Mouse (Mus musculus) CH12.LX (cell line): Measurements from ENCODE around the gene Pnp2.

ENCODE experiments used
- BHLHE40 ChIP-seq: IDR thresholded peaks from 2 replicates; pipeline ENCODE4 v1.6.1; 2011; ENCODE audit warnings: mild to moderate bottlenecking, low read depth, low read length, improper control_type of control experiment
- CHD2 ChIP-seq: IDR thresholded peaks from 2 replicates; pipeline ENCODE4 v1.6.1; 2011; ENCODE audit warnings: low read length, improper control_type of control experiment
- CTCF ChIP-seq, 2 experiments: IDR thresholded peaks in 1 of 2; conservative IDR thresholded peaks in 1 of 2; 2 replicates each; pipeline ENCODE4 v1.5.1; 2011 to 2012; ENCODE audit warnings: low read depth in 2 of 2, low read length in 2 of 2, improper control_type of control experiment in 1 of 2, inconsistent platforms in 1 of 2, mild to moderate bottlenecking in 1 of 2, moderate library complexity in 1 of 2
- E2F4 ChIP-seq: IDR thresholded peaks from 2 replicates; pipeline ENCODE4 v1.6.1; 2011; ENCODE audit warnings: low read depth, low read length, improper control_type of control experiment; ENCODE audit not compliant: insufficient replicate concordance
- JUND ChIP-seq: conservative IDR thresholded peaks from 2 replicates; pipeline ENCODE4 v1.6.1; 2011; ENCODE audit warnings: low read depth, low read length, improper control_type of control experiment
- KAT2A ChIP-seq: IDR thresholded peaks from 2 replicates; pipeline ENCODE4 v1.6.1; 2012; ENCODE audit warnings: low read length, improper control_type of control experiment, inconsistent platforms; ENCODE audit not compliant: insufficient replicate concordance
- NELFE ChIP-seq: IDR thresholded peaks from 2 replicates; pipeline ENCODE4 v1.6.1; 2011; ENCODE audit warnings: low read depth, low read length, improper control_type of control experiment
- POLR2A ChIP-seq: IDR thresholded peaks from 2 replicates; pipeline ENCODE4 v1.6.1; 2011; ENCODE audit warnings: low read depth, mild to moderate bottlenecking, improper control_type of control experiment, low read length
- POLR2AphosphoS2 ChIP-seq: IDR thresholded peaks from 2 replicates; pipeline ENCODE4 v1.6.1; 2011; ENCODE audit warnings: low read depth, low read length, improper control_type of control experiment
- USF2 ChIP-seq: conservative IDR thresholded peaks from 2 replicates; pipeline ENCODE4 v1.6.1; 2011; ENCODE audit warnings: low read depth, low read length, improper control_type of control experiment
- ZC3H11A ChIP-seq: IDR thresholded peaks from 2 replicates; pipeline ENCODE4 v1.6.1; 2012; ENCODE audit warnings: low read depth, mild to moderate bottlenecking, inconsistent platforms, low read length, improper control_type of control experiment
- ZNF384 ChIP-seq: IDR thresholded peaks from 2 replicates; pipeline ENCODE4 v1.6.1; 2012; ENCODE audit warnings: low read depth, low read length, improper control_type of control experiment, inconsistent platforms

- TF ChIP-seq KAT2A: no peak
- TF ChIP-seq ZC3H11A: no peak
- no peak for TF ChIP-seq JUND
- TF ChIP-seq CTCF (conservative IDR thresholded peaks at IDR 0.05 in 1 of 2, IDR thresholded peaks at IDR 0.05 in 1 of 2; ENCODE audit: low read depth in 2 of 2, low read length in 2 of 2): no peak
- TF ChIP-seq USF2: no peak
- TF ChIP-seq E2F4: no peak
- no peak for TF ChIP-seq POLR2A
- TF ChIP-seq NELFE: no peak
- TF ChIP-seq CHD2: no peak
- TF ChIP-seq ZNF384: no peak
- no peak for TF ChIP-seq BHLHE40
- TF ChIP-seq POLR2AphosphoS2: no peak
These were observed 52.3 kb downstream of the Pnp2 start for GRCm38 (mm10) chr14:51007914-51008713.
